Mouse (Mus musculus) erythroblast, adult 5-6 weeks (primary cell): ENCODE measurements around the gene Prrt1. TPM values are rescaled to one million over a fixed set of nuclear protein-coding genes. Genes with fewer than 3 reads are reported as not detected.

ENCODE experiments used
- total RNA-seq, 2 experiments: library from RNA; stranded (forward) in 1 of 2; stranded (reverse) in 1 of 2; fragments of 150-400 nt in 1 of 2; fragments of 200-764, 138-1000 nt in 1 of 2; gene quantifications; 2 replicates each; pipeline versions ENCODE4 v1.2.3 to v1.2.4; 2015 to 2017; ENCODE audit warnings: low replicate concordance in 2 of 2

Prrt1 gene
- total RNA-seq, 2 experiments from 2014 or later, result not detected

Other genes with a start within 250 kb of the Prrt1 start
- not detected in 2 replicates for gene BC051142, start 230.7 kb upstream of the Prrt1 start, total RNA-seq (2015; ENCODE audit: low replicate concordance)
- not detected in 2 replicates for gene BC051142, start 230.7 kb upstream of the Prrt1 start, total RNA-seq (2017; ENCODE audit: low replicate concordance)
- gene Btnl4, start 152.2 kb upstream of the Prrt1 start, total RNA-seq (2015; ENCODE audit: low replicate concordance), result 0.84 TPM in 1 of 2 replicates, not detected in the other
- gene Btnl4, start 152.2 kb upstream of the Prrt1 start, total RNA-seq (2017; ENCODE audit: low replicate concordance), result not detected in 2 replicates
- gene Btnl6, start 112.2 kb upstream of the Prrt1 start, total RNA-seq (2015; ENCODE audit: low replicate concordance), result not detected in 2 replicates
- 0.77 TPM in 1 of 2 replicates, not detected in the other for gene Btnl6, start 112.2 kb upstream of the Prrt1 start, total RNA-seq (2017; ENCODE audit: low replicate concordance)
- gene Notch4, start 65.3 kb upstream of the Prrt1 start, total RNA-seq (2015; ENCODE audit: low replicate concordance), result not detected in 2 replicates
- gene Notch4, start 65.3 kb upstream of the Prrt1 start, total RNA-seq (2017; ENCODE audit: low replicate concordance), result not detected in 2 replicates
- 69.6 and 82.3 TPM in 2 replicates for gene Gpsm3, start 39.7 kb upstream of the Prrt1 start, total RNA-seq (2015; ENCODE audit: low replicate concordance)
- 11.6 and 21.3 TPM in 2 replicates for gene Gpsm3, start 39.7 kb upstream of the Prrt1 start, total RNA-seq (2017; ENCODE audit: low replicate concordance)
- gene Pbx2, start 38.3 kb upstream of the Prrt1 start, total RNA-seq (2015; ENCODE audit: low replicate concordance), result 8.4 and 10.4 TPM in 2 replicates
- 5.5 and 5.9 TPM in 2 replicates for gene Pbx2, start 38.3 kb upstream of the Prrt1 start, total RNA-seq (2017; ENCODE audit: low replicate concordance)
- gene Ager, start 31.7 kb upstream of the Prrt1 start, total RNA-seq (2015; ENCODE audit: low replicate concordance), result 0.84 TPM in 1 of 2 replicates, not detected in the other
- 0.26 and 1.7 TPM in 2 replicates for gene Ager, start 31.7 kb upstream of the Prrt1 start, total RNA-seq (2017; ENCODE audit: low replicate concordance)
- 22.2 and 30.2 TPM in 2 replicates for gene Rnf5, start 25.8 kb upstream of the Prrt1 start, total RNA-seq (2015; ENCODE audit: low replicate concordance)
- gene Rnf5, start 25.8 kb upstream of the Prrt1 start, total RNA-seq (2017; ENCODE audit: low replicate concordance), result 4.1 and 6.1 TPM in 2 replicates
- gene Agpat1, start 25.3 kb upstream of the Prrt1 start, total RNA-seq (2015; ENCODE audit: low replicate concordance), result 9.6 and 16.5 TPM in 2 replicates
- 8.2 and 12.4 TPM in 2 replicates for gene Agpat1, start 25.3 kb upstream of the Prrt1 start, total RNA-seq (2017; ENCODE audit: low replicate concordance)
- 2.3 TPM in 1 of 2 replicates, not detected in the other for gene Egfl8, start 13.6 kb upstream of the Prrt1 start, total RNA-seq (2015; ENCODE audit: low replicate concordance)
- 0.34 TPM in 1 of 2 replicates, not detected in the other for gene Egfl8, start 13.6 kb upstream of the Prrt1 start, total RNA-seq (2017; ENCODE audit: low replicate concordance)
- 13.6 and 21.3 TPM in 2 replicates for gene Ppt2, start 1.0 kb upstream of the Prrt1 start, total RNA-seq (2015; ENCODE audit: low replicate concordance)
- gene Ppt2, start 1.0 kb upstream of the Prrt1 start, total RNA-seq (2017; ENCODE audit: low replicate concordance), result 2.9 and 3.3 TPM in 2 replicates
- gene Fkbpl, start 15.2 kb downstream of the Prrt1 start, total RNA-seq (2015; ENCODE audit: low replicate concordance), result not detected in 2 replicates
- 0.42 and 3.9 TPM in 2 replicates for gene Fkbpl, start 15.2 kb downstream of the Prrt1 start, total RNA-seq (2017; ENCODE audit: low replicate concordance)
- gene Atf6b, start 17.6 kb downstream of the Prrt1 start, total RNA-seq (2015; ENCODE audit: low replicate concordance), result 4.2 and 6.9 TPM in 2 replicates
- 4.0 and 6.1 TPM in 2 replicates for gene Atf6b, start 17.6 kb downstream of the Prrt1 start, total RNA-seq (2017; ENCODE audit: low replicate concordance)
- not detected in 2 replicates for gene Tnxb, start 41.0 kb downstream of the Prrt1 start, total RNA-seq (2015; ENCODE audit: low replicate concordance)
- gene Tnxb, start 41.0 kb downstream of the Prrt1 start, total RNA-seq (2017; ENCODE audit: low replicate concordance), result not detected in 2 replicates
- gene C4b, start 114.3 kb downstream of the Prrt1 start, total RNA-seq (2015; ENCODE audit: low replicate concordance), result 0.38 and 0.84 TPM in 2 replicates
- not detected in 2 replicates for gene C4b, start 114.3 kb downstream of the Prrt1 start, total RNA-seq (2017; ENCODE audit: low replicate concordance)
- not detected in 2 replicates for gene Cyp21a1, start 175.0 kb downstream of the Prrt1 start, total RNA-seq (2015; ENCODE audit: low replicate concordance)
- not detected in 2 replicates for gene Cyp21a1, start 175.0 kb downstream of the Prrt1 start, total RNA-seq (2017; ENCODE audit: low replicate concordance)
- gene Stk19, start 207.4 kb downstream of the Prrt1 start, total RNA-seq (2015; ENCODE audit: low replicate concordance), result 8.3 and 8.6 TPM in 2 replicates
- 5.9 TPM in 2 replicates for gene Stk19, start 207.4 kb downstream of the Prrt1 start, total RNA-seq (2017; ENCODE audit: low replicate concordance)
- gene Dxo, start 207.5 kb downstream of the Prrt1 start, total RNA-seq (2015; ENCODE audit: low replicate concordance), result 6.5 and 6.9 TPM in 2 replicates
- 3.5 and 19.9 TPM in 2 replicates for gene Dxo, start 207.5 kb downstream of the Prrt1 start, total RNA-seq (2017; ENCODE audit: low replicate concordance)
- 4.8 and 9.8 TPM in 2 replicates for gene Skiv2l, start 220.7 kb downstream of the Prrt1 start, total RNA-seq (2015; ENCODE audit: low replicate concordance)
- gene Skiv2l, start 220.7 kb downstream of the Prrt1 start, total RNA-seq (2017; ENCODE audit: low replicate concordance), result 16.0 and 20.4 TPM in 2 replicates
- gene Nelfe, start 220.9 kb downstream of the Prrt1 start, total RNA-seq (2015; ENCODE audit: low replicate concordance), result 23.0 and 30.0 TPM in 2 replicates
- 16.3 and 19.7 TPM in 2 replicates for gene Nelfe, start 220.9 kb downstream of the Prrt1 start, total RNA-seq (2017; ENCODE audit: low replicate concordance)
- gene Cfb, start 233.0 kb downstream of the Prrt1 start, total RNA-seq (2015; ENCODE audit: low replicate concordance), result not detected in 2 replicates
- gene Cfb, start 233.0 kb downstream of the Prrt1 start, total RNA-seq (2017; ENCODE audit: low replicate concordance), result 0.43 and 0.56 TPM in 2 replicates
- 0.38 and 0.42 TPM in 2 replicates for gene Zbtb12, start 249.9 kb downstream of the Prrt1 start, total RNA-seq (2015; ENCODE audit: low replicate concordance)
- gene Zbtb12, start 249.9 kb downstream of the Prrt1 start, total RNA-seq (2017; ENCODE audit: low replicate concordance), result 0.98 TPM in 1 of 2 replicates, not detected in the other